Mouse (Mus musculus): ENCODE data around the gene Gm14597. TPM values are rescaled to one million over a fixed set of nuclear protein-coding genes. Genes with fewer than 3 reads are reported as not detected.
"Not testable (repeated sequence)": the region's sequence is repeated elsewhere in the genome, so short reads cannot be mapped to it uniquely, and the experiment has no call there.

Gene Gm14597
- not detected in 2 replicates for polyA plus RNA-seq (2016; fragmentation: Nextera tagmentation; extraction: Ambion mirVana)

DNA sequence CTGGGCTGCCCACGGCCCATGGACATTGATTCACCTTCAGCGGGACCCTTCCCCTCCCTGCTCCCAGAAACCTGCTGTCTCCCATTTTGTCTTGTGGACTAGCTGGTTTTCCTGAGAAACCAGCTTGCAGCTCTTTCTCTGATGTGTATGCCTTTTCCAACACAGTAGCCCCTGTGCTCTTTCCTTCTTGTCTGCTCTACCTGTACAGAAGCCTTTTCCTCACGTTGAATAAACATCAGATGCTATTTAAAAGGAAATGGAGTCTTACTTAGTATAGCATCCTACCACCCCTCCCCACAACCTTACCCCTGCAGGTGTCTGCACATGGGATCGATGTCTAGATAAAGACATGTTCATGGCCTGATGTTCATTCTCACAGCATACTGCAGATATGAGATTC lies at the start of gene Gm14597:
TSS of gene Gm14597 (minus strand) at position 101 of the 400 bp plus-strand sequence.
- not testable (repeated sequence) for H3K27me3 ChIP-seq; H3K9me3 ChIP-seq; H3K4me1 ChIP-seq; ATAC-seq (ENCODE audit: low FRiP score, low read depth); H3K36me3 ChIP-seq
- H3K4me2 ChIP-seq (replicated peaks), result peak within 1 kb of the TSS; percentile 50
- peak within 1 kb of the TSS; percentile 60 for H3K9ac ChIP-seq (replicated peaks)
- peak within 1 kb of the TSS; percentile 65 for H3K27ac ChIP-seq (replicated peaks)
- 59% methylated on average over 2 of the region's 4 CpGs for WGBS
- peak within 1 kb of the TSS; percentile 43 for H3K4me3 ChIP-seq

DNA sequence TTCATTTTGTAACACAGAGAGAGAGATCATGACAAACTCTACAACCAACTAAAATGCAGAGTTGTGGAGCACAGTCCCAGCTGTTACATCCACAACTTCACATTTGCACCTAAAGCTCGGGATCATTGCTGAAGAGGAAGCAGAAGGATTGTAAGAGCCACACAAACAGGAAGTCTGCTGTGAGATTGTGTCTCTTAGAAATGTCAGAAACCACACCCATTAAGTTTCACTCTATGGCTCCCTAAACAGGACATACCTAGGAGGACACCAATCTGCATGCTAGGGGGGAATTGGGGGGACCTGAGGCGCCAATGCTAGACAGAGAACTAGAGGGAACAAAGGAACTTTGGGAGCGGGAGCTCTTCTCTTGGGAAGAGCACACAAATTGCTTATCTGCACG lies 44.1 kb upstream of the Gm14597 start:
- not testable (repeated sequence) for H3K4me3 ChIP-seq

DNA sequence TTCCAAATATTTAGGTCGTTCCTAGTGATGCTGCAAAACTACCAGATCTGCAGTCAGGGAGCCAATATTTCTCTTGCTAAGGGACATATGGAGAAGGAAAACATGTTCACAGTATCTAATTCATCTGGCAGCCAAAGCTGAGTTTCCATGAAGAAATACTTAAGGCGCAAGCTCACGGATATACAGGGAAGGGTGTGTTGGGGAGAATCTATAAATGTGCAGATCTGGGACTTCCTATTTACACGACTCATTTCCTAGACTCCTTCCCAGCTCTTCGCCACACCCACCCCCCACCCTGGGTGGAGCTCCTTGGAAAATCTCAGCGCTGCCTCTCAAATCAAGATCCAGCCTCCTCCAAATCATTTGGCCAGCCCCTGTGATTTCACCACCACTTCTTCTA lies 37.1 kb upstream of the Gm14597 start:
- 89% methylated on average over 6 of the region's 6 CpGs for WGBS
- no peak for ATAC-seq (ENCODE audit: low FRiP score, low read depth)
- no peak overlapping the region for H3K27ac ChIP-seq (replicated peaks)

More for the DNA sequence above, 44.1 kb upstream of the Gm14597 start:
- not testable (repeated sequence) for H3K9ac ChIP-seq (replicated peaks); H3K4me1 ChIP-seq; H3K9me3 ChIP-seq; H3K27ac ChIP-seq (replicated peaks); ATAC-seq (ENCODE audit: low FRiP score, low read depth); H3K36me3 ChIP-seq; H3K27me3 ChIP-seq; H3K4me2 ChIP-seq (replicated peaks)
- 59% methylated on average over 4 of the region's 4 CpGs for WGBS

DNA sequence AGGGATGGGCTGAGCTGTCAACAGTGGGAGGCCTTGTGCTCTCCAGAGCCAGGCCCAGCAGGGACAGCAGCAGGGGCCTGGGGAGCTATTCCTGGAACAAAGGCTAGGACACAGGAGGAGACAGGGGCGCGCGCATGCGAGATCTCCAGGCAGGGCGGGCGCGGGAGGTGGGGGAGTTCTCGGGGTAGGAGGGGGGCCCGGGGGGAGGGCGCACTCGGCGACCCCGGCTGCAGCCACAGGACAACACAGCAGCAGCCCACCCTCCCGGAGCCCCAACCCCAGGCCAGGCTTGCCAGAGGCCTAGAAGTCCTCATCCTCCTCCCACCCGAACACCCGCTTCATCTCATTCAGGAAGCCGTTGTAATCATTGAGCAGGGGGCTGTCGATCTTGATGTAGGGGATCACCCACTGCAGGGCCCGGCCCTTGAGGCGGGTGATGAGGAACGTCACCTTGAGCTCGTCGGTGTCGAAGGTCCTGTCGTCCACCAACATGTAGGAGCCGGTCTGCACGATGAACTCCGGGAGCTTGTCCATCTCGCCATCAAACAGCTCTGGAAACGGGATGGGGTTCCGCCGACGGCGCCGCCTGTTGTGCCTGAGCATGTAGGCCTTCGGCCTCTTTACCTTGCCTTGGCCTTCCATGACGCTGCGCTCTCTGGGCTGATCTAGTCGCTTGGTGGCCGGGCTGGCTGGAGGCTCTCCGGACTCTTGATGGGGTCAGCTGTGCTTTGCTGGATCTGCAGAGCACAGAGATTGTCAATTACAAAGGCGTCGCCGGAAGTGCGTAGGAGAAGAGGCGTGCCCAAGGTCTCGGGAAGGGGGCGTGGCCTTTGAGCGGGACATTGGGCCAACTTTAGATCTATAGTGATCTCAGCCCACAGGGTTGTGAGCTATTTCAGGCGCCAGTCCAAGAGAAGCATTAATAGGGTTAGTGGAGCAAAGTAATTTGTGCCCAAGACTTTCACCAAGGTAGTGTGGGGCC lies 34.5 kb upstream of the Gm14597 start, which contains the start of gene Rtl8a:
TSS of gene Rtl8a (minus strand) at position 703 of the 982 bp plus-strand sequence.
- peak within 1 kb of the TSS; percentile 34 for H3K4me3 ChIP-seq
- not testable (repeated sequence) for H3K27me3 ChIP-seq; H3K4me1 ChIP-seq; H3K9me3 ChIP-seq; H3K36me3 ChIP-seq; H3K9ac ChIP-seq (replicated peaks)
- H3K27ac ChIP-seq (replicated peaks), result peak within 1 kb of the TSS; percentile 39; the same call in 1 of the 2 replicates
- WGBS, result 34% methylated on average over 12 of the region's 50 CpGs
- H3K4me2 ChIP-seq (replicated peaks), result peak within 1 kb of the TSS; percentile 42
- peak; percentile 95 for ATAC-seq (ENCODE audit: low FRiP score, low read depth)

More for the DNA sequence above, 37.1 kb upstream of the Gm14597 start:
- no peak overlapping the region for H3K4me2 ChIP-seq (replicated peaks)
- no peak overlapping the region for H3K4me3 ChIP-seq
- no peaks in the 10 kb centered on the region for H3K4me1 ChIP-seq
- no peaks in the 10 kb centered on the region for H3K36me3 ChIP-seq
- H3K27me3 ChIP-seq, result no peaks in the 10 kb centered on the region
- no peaks in the 10 kb centered on the region for H3K9me3 ChIP-seq
- no peak overlapping the region for H3K9ac ChIP-seq (replicated peaks)

DNA sequence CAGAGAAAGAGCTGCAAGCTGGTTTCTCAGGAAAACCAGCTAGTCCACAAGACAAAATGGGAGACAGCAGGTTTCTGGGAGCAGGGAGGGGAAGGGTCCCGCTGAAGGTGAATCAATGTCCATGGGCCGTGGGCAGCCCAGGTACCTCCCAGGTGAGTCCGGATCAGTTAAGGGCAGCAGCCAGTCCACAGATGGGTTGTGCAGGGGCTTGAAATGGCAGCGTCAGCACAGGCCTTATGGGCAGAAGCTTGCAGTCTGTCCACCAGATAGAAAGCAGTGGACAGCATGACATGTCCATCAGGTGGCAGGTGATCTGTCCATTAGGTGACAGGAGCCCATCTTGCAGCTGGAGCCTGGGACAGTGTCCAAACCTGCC lies 33.8 kb upstream of the Gm14597 start:
- H3K4me2 ChIP-seq (replicated peaks), result peak overlapping the region; percentile 42
- peak overlapping the region; percentile 30; the same call in 1 of the 2 replicates for H3K4me3 ChIP-seq
- H3K27me3 ChIP-seq; H3K9ac ChIP-seq (replicated peaks); H3K27ac ChIP-seq (replicated peaks); ATAC-seq (ENCODE audit: low FRiP score, low read depth); H3K36me3 ChIP-seq; H3K9me3 ChIP-seq; H3K4me1 ChIP-seq: not testable (repeated sequence)
- WGBS, result 63% methylated on average over 3 of the region's 4 CpGs

DNA sequence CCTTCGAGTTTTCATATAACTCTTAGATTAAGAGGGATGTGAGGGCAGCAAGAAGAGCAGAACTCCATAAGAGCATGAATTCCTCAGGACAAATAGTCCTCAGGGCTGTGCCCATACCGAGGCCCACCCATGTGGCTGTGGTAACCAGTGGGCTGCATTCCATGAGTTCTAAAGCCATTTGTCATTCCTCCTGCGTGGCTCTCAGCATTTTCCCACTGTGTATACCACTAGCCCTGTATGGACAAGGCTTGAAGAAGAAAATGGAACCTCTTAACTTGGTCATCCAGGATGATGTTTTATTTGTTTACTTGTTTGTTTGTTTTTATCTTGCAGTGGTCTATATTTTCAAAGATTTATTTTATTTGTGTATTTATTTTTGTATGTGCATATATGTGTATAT lies 29.3 kb upstream of the Gm14597 start:
- not testable (repeated sequence) for H3K4me2 ChIP-seq (replicated peaks); H3K9ac ChIP-seq (replicated peaks); H3K27me3 ChIP-seq; H3K4me3 ChIP-seq; H3K4me1 ChIP-seq; ATAC-seq (ENCODE audit: low FRiP score, low read depth); H3K9me3 ChIP-seq; H3K27ac ChIP-seq (replicated peaks); H3K36me3 ChIP-seq
- 60% methylated on average over 3 of the region's 3 CpGs for WGBS

DNA sequence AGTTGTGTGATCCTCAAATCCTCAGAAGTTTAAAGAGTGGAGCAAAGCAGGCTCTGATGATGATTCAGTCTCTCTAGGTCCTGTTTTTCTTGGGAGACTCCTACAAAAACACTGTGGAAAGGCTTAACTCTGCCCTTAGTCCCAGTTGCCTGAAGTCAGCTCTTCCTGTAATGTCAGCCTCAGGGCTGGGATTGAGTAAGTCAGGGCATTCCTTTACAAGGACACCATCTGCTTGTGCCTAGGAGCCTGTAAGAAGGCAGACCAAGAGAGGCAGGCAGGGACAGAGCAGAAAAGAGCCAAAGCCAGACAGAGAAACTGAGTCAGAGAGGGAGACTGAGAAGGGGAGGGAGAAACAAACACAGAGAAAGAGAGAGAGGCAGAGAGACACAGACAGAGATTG lies 2.6 kb upstream of the Gm14597 start:
- H3K4me1 ChIP-seq; H3K36me3 ChIP-seq; H3K4me3 ChIP-seq; H3K4me2 ChIP-seq (replicated peaks); H3K9ac ChIP-seq (replicated peaks); ATAC-seq (ENCODE audit: low FRiP score, low read depth); H3K27ac ChIP-seq (replicated peaks); H3K27me3 ChIP-seq; H3K9me3 ChIP-seq: not testable (repeated sequence)

DNA sequence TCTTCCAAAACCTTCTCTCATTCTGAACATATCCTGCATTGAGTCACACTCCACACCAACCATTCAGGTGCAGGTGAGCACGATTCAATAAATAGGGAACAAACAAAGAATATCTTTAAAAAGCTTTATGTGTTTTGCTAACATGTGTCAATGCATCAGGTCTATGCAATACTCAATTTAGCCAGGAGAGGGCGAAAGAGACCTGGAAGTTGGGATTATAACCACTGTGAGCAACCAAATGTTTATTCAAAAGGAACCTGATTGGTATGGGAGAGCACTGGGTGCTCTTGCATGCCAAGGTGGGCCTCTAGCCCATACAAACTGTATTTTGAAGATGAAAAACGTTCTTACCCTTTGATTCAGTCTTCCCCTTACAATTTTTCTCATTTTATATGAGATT lies 1.8 kb upstream of the Gm14597 start:
- Histone ChIP-seq H3K4me3 (no peak overlapping the region), H3K36me3 (no peaks in the 10 kb centered on the region), H3K27ac (replicated peaks) (no peak overlapping the region), H3K4me1 (no peaks in the 10 kb centered on the region), H3K9ac (replicated peaks) (no peak overlapping the region), H3K9me3 (no peaks in the 10 kb centered on the region), H3K27me3 (no peaks in the 10 kb centered on the region), H3K4me2 (replicated peaks) (no peak overlapping the region)
- WGBS, result 2% methylated on average over 3 of the region's 3 CpGs
- ATAC-seq (ENCODE audit: low FRiP score, low read depth), result no peak

DNA sequence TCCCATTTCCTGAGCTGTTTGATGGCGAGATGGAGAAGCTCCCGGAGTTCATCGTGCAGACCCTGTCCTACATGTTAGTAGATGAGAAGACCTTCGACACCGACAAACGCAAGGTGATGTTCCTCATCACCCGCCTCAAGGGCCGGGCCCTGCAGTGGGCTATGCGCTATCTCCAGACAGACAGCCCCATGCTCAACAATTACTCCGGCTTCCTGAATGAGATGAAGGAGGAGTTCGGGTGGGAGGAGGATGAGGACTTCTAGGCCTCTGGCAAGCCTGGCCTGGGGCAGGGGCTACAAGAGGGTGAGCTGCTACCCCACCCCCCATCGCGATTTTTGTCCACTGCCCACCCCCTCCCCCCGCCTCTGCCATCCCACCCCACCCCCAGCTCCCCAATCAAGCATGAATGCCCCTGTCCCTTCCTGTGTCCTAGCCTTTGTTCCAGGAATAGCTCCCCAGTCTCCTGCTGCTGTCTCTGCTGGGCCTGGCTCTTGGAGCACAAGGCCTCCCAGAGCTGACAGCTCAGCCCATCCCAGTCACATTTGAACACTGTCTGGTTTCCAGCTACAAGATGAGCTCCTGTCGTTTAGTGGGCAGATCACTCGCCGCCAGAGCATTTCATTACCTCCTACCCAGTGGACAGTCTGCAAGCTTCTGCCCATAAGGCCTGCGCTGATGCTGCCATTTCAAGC lies 511 bp downstream of the Gm14597 start:
- H3K4me2 ChIP-seq (replicated peaks), result peak overlapping the region; percentile 50
- peak overlapping the region; percentile 60 for H3K9ac ChIP-seq (replicated peaks)
- H3K9me3 ChIP-seq, result no peaks in the 10 kb centered on the region
- peak overlapping the region; percentile 43 for H3K4me3 ChIP-seq
- 30% methylated on average over 17 of the region's 18 CpGs for WGBS
- no peaks in the 10 kb centered on the region for H3K4me1 ChIP-seq
- H3K36me3 ChIP-seq, result no peaks in the 10 kb centered on the region
- H3K27ac ChIP-seq (replicated peaks), result peak overlapping the region; percentile 65
- ATAC-seq (ENCODE audit: low FRiP score, low read depth), result peak; percentile 64
- H3K27me3 ChIP-seq, result no peaks in the 10 kb centered on the region

DNA sequence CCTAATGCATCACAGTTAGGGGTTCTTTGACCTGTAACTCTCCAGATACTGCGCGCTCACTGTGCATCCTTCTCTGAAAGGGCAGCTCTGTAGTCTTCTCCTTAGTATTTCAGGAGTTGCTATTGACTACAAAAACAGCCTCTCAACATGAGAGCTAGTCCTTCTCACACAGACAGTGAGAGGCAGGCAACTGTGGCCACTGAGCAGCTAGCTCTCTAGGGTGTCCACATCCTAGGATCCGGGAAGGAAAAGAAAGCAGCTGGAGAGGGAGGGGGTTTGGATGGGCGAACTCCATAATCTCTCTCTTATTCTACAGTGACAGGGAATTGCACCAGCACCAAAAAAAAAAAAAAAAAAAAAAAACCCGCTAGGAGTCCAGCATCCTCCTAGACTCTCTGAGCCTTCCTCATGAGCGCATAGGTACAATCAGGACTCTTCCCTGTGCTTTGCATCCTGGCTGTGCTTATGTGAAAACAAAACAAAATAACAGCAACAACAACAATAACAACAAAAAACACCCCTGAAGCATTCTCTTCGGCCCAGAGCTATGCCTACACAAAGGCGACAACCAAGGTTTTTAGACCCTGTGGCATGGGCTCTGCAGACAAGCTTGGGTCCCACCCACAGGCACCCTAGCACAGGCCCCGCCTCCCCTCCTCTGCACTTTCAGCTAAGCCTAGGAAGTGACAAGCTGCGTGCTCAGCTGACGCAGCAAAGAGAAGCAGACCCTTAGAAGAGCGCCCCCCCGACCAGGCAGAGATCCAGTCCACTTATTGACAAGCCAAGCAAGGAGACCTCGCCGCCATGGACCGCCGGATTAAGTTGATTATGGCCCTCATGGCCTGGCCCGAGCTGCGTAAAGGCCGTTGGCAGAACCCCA lies 1.3 kb downstream of the Gm14597 start, which contains the start of gene Rtl8c:
TSS of gene Rtl8c (plus strand) at position 791 of the 880 bp plus-strand sequence.
- H3K9ac ChIP-seq (replicated peaks), result peak within 1 kb of the TSS; percentile 60
- no peaks in the 10 kb centered on the region for H3K9me3 ChIP-seq
- peak within 1 kb of the TSS; percentile 50 for H3K4me2 ChIP-seq (replicated peaks)
- no peaks in the 10 kb centered on the region for H3K36me3 ChIP-seq
- no peaks in the 10 kb centered on the region for H3K4me1 ChIP-seq
- 26% methylated on average over 20 of the region's 20 CpGs for WGBS
- H3K27me3 ChIP-seq, result no peaks in the 10 kb centered on the region
- peak; percentile 93 for ATAC-seq (ENCODE audit: low FRiP score, low read depth)
- H3K27ac ChIP-seq (replicated peaks), result peak within 1 kb of the TSS; percentile 65
- H3K4me3 ChIP-seq, result peak within 1 kb of the TSS; percentile 43

DNA sequence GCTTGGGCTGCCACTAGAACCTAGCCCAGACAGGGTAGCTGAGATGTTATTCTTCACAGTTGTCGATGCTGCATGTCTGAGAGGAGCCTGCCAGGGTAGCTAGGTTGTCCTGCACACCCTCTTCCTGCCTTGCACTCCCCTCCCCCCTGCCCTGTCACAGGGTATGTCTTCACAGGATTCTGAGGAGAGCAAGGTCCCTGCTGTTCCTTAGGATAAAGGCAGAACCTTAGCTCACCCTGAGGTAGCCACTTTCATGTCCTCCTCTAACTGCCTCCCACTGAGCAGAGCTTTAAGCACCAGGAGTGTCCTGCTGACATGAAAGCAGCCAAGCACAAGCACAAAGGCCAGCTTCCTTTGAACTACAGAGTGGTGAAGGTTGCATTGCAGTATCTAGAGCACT lies 2.6 kb downstream of the Gm14597 start:
- H3K9me3 ChIP-seq; ATAC-seq (ENCODE audit: low FRiP score, low read depth); H3K4me3 ChIP-seq; H3K4me2 ChIP-seq (replicated peaks); H3K27ac ChIP-seq (replicated peaks); H3K4me1 ChIP-seq; H3K36me3 ChIP-seq; H3K9ac ChIP-seq (replicated peaks); H3K27me3 ChIP-seq: not testable (repeated sequence)
- 33% methylated on average over 1 of the region's 1 CpGs for WGBS

Measured in midbrain, embryonic 12.5 days (tissue).